Mouse (Mus musculus): Measurements from ENCODE around the gene Pik3r1.

DNA sequence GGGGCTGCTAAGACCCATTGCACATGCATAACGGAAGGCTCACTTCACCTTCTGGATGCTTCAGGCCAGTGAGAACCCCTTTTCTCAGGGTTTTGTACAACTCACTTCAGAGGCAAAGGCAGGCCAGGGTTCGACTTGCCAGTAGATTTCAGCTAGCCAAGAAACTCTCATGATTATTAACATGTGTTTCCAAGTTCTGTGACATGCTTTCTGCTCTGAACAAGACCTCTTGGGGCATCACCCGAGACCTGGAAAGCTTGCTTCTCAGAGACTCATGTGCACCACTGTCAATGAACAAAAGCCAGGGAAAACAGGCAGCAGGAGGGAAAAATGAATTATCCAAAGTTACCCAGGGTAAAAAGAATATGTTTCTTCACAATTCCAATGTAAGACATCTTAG is 71.7 kb downstream of the Pik3r1 start:
- TF ChIP-seq CTCF (IDR thresholded peaks at IDR 0.05; ENCODE audit: extremely low read depth, insufficient read length, insufficient replicate concordance, low read depth, low read length) (no peak), POLR2A (IDR thresholded peaks at IDR 0.05; ENCODE audit: low read depth, low read length) (no peak)

Measured in small intestine, adult 2 months (tissue).